Mouse (Mus musculus): ENCODE data around the gene Olfr1410. TPM values are rescaled to one million over a fixed set of nuclear protein-coding genes. Genes with fewer than 3 reads are reported as not detected.
A peak's percentile ranks its signal among the peaks of the same experiment; 100 is the strongest.

Olfr1410 gene
- polyA plus RNA-seq, 1 experiment from 2014 or later = not detected

GRCm38 (mm10) chr1:92646111-92646510 is 40.5 kb downstream of the Olfr1410 start:
- Histone ChIP-seq H3K9me3 (ENCODE audit: control insufficient read depth, low read length) (no peaks in the 10 kb centered on the region), H3K4me1 (ENCODE audit: control insufficient read depth, insufficient read depth, low read length) (peaks cover 4% of the 10 kb centered on the region), H3K27me3 (ENCODE audit: control insufficient read depth, insufficient read depth, low read length) (no peaks in the 10 kb centered on the region), H3K4me3 (ENCODE audit: low read depth, low read length) (no peak overlapping the region), H3K9ac (ENCODE audit: low read length) (no peak overlapping the region), H3K36me3 (ENCODE audit: control insufficient read depth, insufficient read depth, low read length) (no peaks in the 10 kb centered on the region), H3K4me2 (no peak overlapping the region), H3K27ac (ENCODE audit: low read depth, low read length) (no peak overlapping the region)
- ATAC-seq (ENCODE audit: low FRiP score) (no peak), DNase-seq (ENCODE audit: low spot score, missing footprints) (peak; percentile 10)
- WGBS = 52% methylated on average over 2 of the region's 2 CpGs

- H3K4me2 ChIP-seq = no peak overlapping the region
- no peaks in the 10 kb centered on the region for H3K27me3 ChIP-seq (ENCODE audit: control insufficient read depth, insufficient read depth, low read length)
- no peaks in the 10 kb centered on the region for H3K9me3 ChIP-seq (ENCODE audit: control insufficient read depth, low read length)
- no peaks in the 10 kb centered on the region for H3K36me3 ChIP-seq (ENCODE audit: control insufficient read depth, insufficient read depth, low read length)
- peak; percentile 28 for DNase-seq (ENCODE audit: low spot score, missing footprints)
- H3K4me1 ChIP-seq (ENCODE audit: control insufficient read depth, insufficient read depth, low read length) = peaks cover 3% of the 10 kb centered on the region; the same call in 1 of the 2 replicates
- no peak overlapping the region for H3K9ac ChIP-seq (ENCODE audit: low read length)
- WGBS = 80% methylated on average over 7 of the region's 7 CpGs
- no peak overlapping the region for H3K27ac ChIP-seq (ENCODE audit: low read depth, low read length)
- H3K4me3 ChIP-seq (ENCODE audit: low read depth, low read length) = no peak overlapping the region
- no peak for ATAC-seq (ENCODE audit: low FRiP score)
Measured at GRCm38 (mm10) chr1:92646601-92647000, 41.0 kb downstream of the Olfr1410 start.

- no peaks in the 10 kb centered on the region for H3K36me3 ChIP-seq (ENCODE audit: control insufficient read depth, insufficient read depth, low read length)
- no peak overlapping the region for H3K4me2 ChIP-seq
- 77% methylated on average over 4 of the region's 4 CpGs for WGBS
- no peak overlapping the region for H3K27ac ChIP-seq (ENCODE audit: low read depth, low read length)
- H3K9ac ChIP-seq (ENCODE audit: low read length) = no peak overlapping the region
- no peak overlapping the region for H3K4me3 ChIP-seq (ENCODE audit: low read depth, low read length)
- no peaks in the 10 kb centered on the region for H3K27me3 ChIP-seq (ENCODE audit: control insufficient read depth, insufficient read depth, low read length)
- DNase-seq (ENCODE audit: low spot score, missing footprints) (no peak), ATAC-seq (ENCODE audit: low FRiP score) (no peak)
- H3K9me3 ChIP-seq (ENCODE audit: control insufficient read depth, low read length) = no peaks in the 10 kb centered on the region
- peaks cover 3% of the 10 kb centered on the region; the same call in 1 of the 2 replicates for H3K4me1 ChIP-seq (ENCODE audit: control insufficient read depth, insufficient read depth, low read length)
Measured at GRCm38 (mm10) chr1:92647026-92647425, 41.4 kb downstream of the Olfr1410 start.

GRCm38 (mm10) chr1:92647752-92648151 is 42.2 kb downstream of the Olfr1410 start:
- Histone ChIP-seq H3K4me1 (ENCODE audit: control insufficient read depth, insufficient read depth, low read length) (no peaks in the 10 kb centered on the region), H3K4me3 (ENCODE audit: low read depth, low read length) (no peak overlapping the region), H3K9ac (ENCODE audit: low read length) (peak overlapping the region; percentile 15; the same call in 1 of the 2 replicates), H3K36me3 (ENCODE audit: control insufficient read depth, insufficient read depth, low read length) (no peaks in the 10 kb centered on the region), H3K9me3 (ENCODE audit: control insufficient read depth, low read length) (no peaks in the 10 kb centered on the region), H3K27me3 (ENCODE audit: control insufficient read depth, insufficient read depth, low read length) (no peaks in the 10 kb centered on the region), H3K4me2 (no peak overlapping the region), H3K27ac (ENCODE audit: low read depth, low read length) (no peak overlapping the region)
- 9% methylated on average over 8 of the region's 8 CpGs for WGBS
- DNase-seq (ENCODE audit: low spot score, missing footprints) = peak; percentile 98
- ATAC-seq (ENCODE audit: low FRiP score) = peak; percentile 48

GRCm38 (mm10) chr1:92648197-92648596 is 42.6 kb downstream of the Olfr1410 start:
- Histone ChIP-seq H3K9me3 (ENCODE audit: control insufficient read depth, low read length) (no peaks in the 10 kb centered on the region), H3K4me1 (ENCODE audit: control insufficient read depth, insufficient read depth, low read length) (no peaks in the 10 kb centered on the region), H3K27me3 (ENCODE audit: control insufficient read depth, insufficient read depth, low read length) (no peaks in the 10 kb centered on the region), H3K36me3 (ENCODE audit: control insufficient read depth, insufficient read depth, low read length) (no peaks in the 10 kb centered on the region), H3K4me2 (no peak overlapping the region), H3K27ac (ENCODE audit: low read depth, low read length) (no peak overlapping the region), H3K9ac (ENCODE audit: low read length) (no peak overlapping the region; the same call in 1 of the 2 replicates), H3K4me3 (ENCODE audit: low read depth, low read length) (no peak overlapping the region)
- WGBS = 60% methylated on average over 10 of the region's 10 CpGs
- DNase-seq (ENCODE audit: low spot score, missing footprints) (peak; percentile 83), ATAC-seq (ENCODE audit: low FRiP score) (peak; percentile 34; the same call in 1 of the 2 replicates)

GRCm38 (mm10) chr1:92648673-92649072 is 43.1 kb downstream of the Olfr1410 start, which contains the start of gene Otos:
Otos (minus strand) TSS chr1:92648841.
- 32% methylated on average over 8 of the region's 8 CpGs for WGBS
- Histone ChIP-seq H3K4me2 (no peak within 1 kb of the TSS), H3K9ac (ENCODE audit: low read length) (peak within 1 kb of the TSS; percentile 15; the same call in 1 of the 2 replicates), H3K27me3 (ENCODE audit: control insufficient read depth, insufficient read depth, low read length) (no peaks in the 10 kb centered on the region), H3K36me3 (ENCODE audit: control insufficient read depth, insufficient read depth, low read length) (no peaks in the 10 kb centered on the region), H3K9me3 (ENCODE audit: control insufficient read depth, low read length) (no peaks in the 10 kb centered on the region), H3K4me3 (ENCODE audit: low read depth, low read length) (no peak within 1 kb of the TSS), H3K4me1 (ENCODE audit: control insufficient read depth, insufficient read depth, low read length) (no peaks in the 10 kb centered on the region), H3K27ac (ENCODE audit: low read depth, low read length) (no peak within 1 kb of the TSS)
- ATAC-seq (ENCODE audit: low FRiP score) (peak; percentile 69; the same call in 1 of the 2 replicates), DNase-seq (ENCODE audit: low spot score, missing footprints) (peak; percentile 95)

- Histone ChIP-seq H3K4me1 (ENCODE audit: control insufficient read depth, insufficient read depth, low read length) (no peaks in the 10 kb centered on the region), H3K36me3 (ENCODE audit: control insufficient read depth, insufficient read depth, low read length) (no peaks in the 10 kb centered on the region), H3K27ac (ENCODE audit: low read depth, low read length) (no peak overlapping the region), H3K27me3 (ENCODE audit: control insufficient read depth, insufficient read depth, low read length) (no peaks in the 10 kb centered on the region), H3K9me3 (ENCODE audit: control insufficient read depth, low read length) (no peaks in the 10 kb centered on the region), H3K4me2 (no peak overlapping the region), H3K4me3 (ENCODE audit: low read depth, low read length) (no peak overlapping the region), H3K9ac (ENCODE audit: low read length) (no peak overlapping the region)
- ATAC-seq (ENCODE audit: low FRiP score) (no peak), DNase-seq (ENCODE audit: low spot score, missing footprints) (peak; percentile 74)
- whole genome bisulfite sequencing = 79% methylated on average over 3 of the region's 3 CpGs
Measured at GRCm38 (mm10) chr1:92651467-92651866, 45.9 kb downstream of the Olfr1410 start.

- H3K4me3 ChIP-seq (ENCODE audit: low read depth, low read length) = no peak overlapping the region
- H3K9ac ChIP-seq (ENCODE audit: low read length) = no peak overlapping the region
- H3K27me3 ChIP-seq (ENCODE audit: control insufficient read depth, insufficient read depth, low read length) = no peaks in the 10 kb centered on the region
- H3K4me2 ChIP-seq = no peak overlapping the region
- no peaks in the 10 kb centered on the region for H3K4me1 ChIP-seq (ENCODE audit: control insufficient read depth, insufficient read depth, low read length)
- no peaks in the 10 kb centered on the region for H3K9me3 ChIP-seq (ENCODE audit: control insufficient read depth, low read length)
- H3K27ac ChIP-seq (ENCODE audit: low read depth, low read length) = no peak overlapping the region
- H3K36me3 ChIP-seq (ENCODE audit: control insufficient read depth, insufficient read depth, low read length) = no peaks in the 10 kb centered on the region
- DNase-seq (ENCODE audit: low spot score, missing footprints) (no peak), ATAC-seq (ENCODE audit: low FRiP score) (no peak)
- 83% methylated on average over 3 of the region's 3 CpGs for WGBS
Measured at GRCm38 (mm10) chr1:92653179-92653578, 47.6 kb downstream of the Olfr1410 start.

- Histone ChIP-seq H3K4me1 (ENCODE audit: control insufficient read depth, insufficient read depth, low read length) (no peaks in the 10 kb centered on the region), H3K4me3 (ENCODE audit: low read depth, low read length) (no peak overlapping the region), H3K9me3 (ENCODE audit: control insufficient read depth, low read length) (no peaks in the 10 kb centered on the region), H3K36me3 (ENCODE audit: control insufficient read depth, insufficient read depth, low read length) (no peaks in the 10 kb centered on the region), H3K27ac (ENCODE audit: low read depth, low read length) (no peak overlapping the region), H3K4me2 (no peak overlapping the region), H3K9ac (ENCODE audit: low read length) (no peak overlapping the region), H3K27me3 (ENCODE audit: control insufficient read depth, insufficient read depth, low read length) (no peaks in the 10 kb centered on the region)
- no peak for DNase-seq (ENCODE audit: low spot score, missing footprints)
- 73% methylated on average over 2 of the region's 2 CpGs for WGBS
- no peak for ATAC-seq (ENCODE audit: low FRiP score)
Measured at GRCm38 (mm10) chr1:92654676-92655075, 49.1 kb downstream of the Olfr1410 start.

Measured in midbrain, embryonic 11.5 days (tissue).